Mouse (Mus musculus) midbrain, embryonic 16.5 days (tissue): Measurements from ENCODE around the gene Cds2. TPM values are rescaled to one million over a fixed set of nuclear protein-coding genes. Genes with fewer than 3 reads are reported as not detected.

ENCODE experiments used
- polyA plus RNA-seq: library from polyadenylated mRNA; unstranded; fragments of >200 nt; fragmentation: Nextera tagmentation; extraction: Ambion mirVana; gene quantifications from 2 replicates; pipeline ENCODE4 v1.2.1, GENCODE M21; 2015

Cds2 gene
- polyA plus RNA-seq, 1 experiment from 2014 or later, result 40.1 TPM

Other genes with a start within 250 kb of the Cds2 start
- 24.2 and 28.9 TPM in 2 replicates for gene Rassf2, start 232.9 kb upstream of the Cds2 start, polyA plus RNA-seq
- gene Slc23a2, start 118.0 kb upstream of the Cds2 start, polyA plus RNA-seq, result 32.6 and 37.9 TPM in 2 replicates
- 45.4 and 46.6 TPM in 2 replicates for gene Tmem230, start 15.3 kb upstream of the Cds2 start, polyA plus RNA-seq
- 88.2 and 94.7 TPM in 2 replicates for gene Pcna, start 9.8 kb upstream of the Cds2 start, polyA plus RNA-seq
- 8.0 and 12.8 TPM in 2 replicates for gene Prokr2, start 122.3 kb downstream of the Cds2 start, polyA plus RNA-seq